ENCODE assay signal across 8 mouse cellular contexts in the genomic region with DNA sequence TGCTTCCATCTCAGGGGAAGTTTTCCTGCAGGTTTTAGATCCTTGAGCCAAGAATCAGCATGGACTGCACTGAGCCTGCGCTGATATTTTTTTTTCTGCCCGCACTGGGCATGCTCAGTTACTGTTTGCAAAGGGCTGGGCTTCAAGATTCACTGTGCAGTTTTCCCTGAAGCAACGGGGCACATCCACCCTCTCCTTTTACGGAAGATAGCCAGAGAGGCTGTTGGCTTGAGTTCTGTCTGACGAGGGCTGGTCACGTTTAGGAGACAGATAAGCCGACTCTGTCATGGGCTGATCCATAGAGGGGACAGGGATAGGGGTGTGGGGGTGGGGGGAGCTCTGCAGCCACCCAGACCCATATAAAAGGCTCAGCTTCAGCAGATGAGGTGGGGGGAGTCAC. TPM values are rescaled to one million over a fixed set of nuclear protein-coding genes. Genes with fewer than 3 reads are reported as not detected.
DNase-seq lines count a peak whose midpoint lies in the region; ATAC-seq and TF ChIP-seq lines count a peak whose summit lies in the region.

No protein-coding gene starts in this region.

- WGBS in limb, embryonic 12.5 days = 42% methylated on average over 7 of the region's 7 CpGs
- 54% methylated on average over 7 of the region's 7 CpGs for WGBS in limb, embryonic 10.5 days
- WGBS in kidney, embryonic 16.5 days = 25% methylated on average over 7 of the region's 7 CpGs
- 29% methylated on average over 7 of the region's 7 CpGs for WGBS in liver, postnatal 0 days (ENCODE audit: insufficient replicate concordance)

- H3K9ac ChIP-seq in limb, embryonic 12.5 days (replicated peaks) = no peak overlapping the region
- H3K9ac ChIP-seq in kidney, embryonic 16.5 days (replicated peaks; ENCODE audit: low read length) = peak overlapping the region; percentile 10; the same call in 1 of the 2 replicates
- peak overlapping the region; percentile 48 for H3K9ac ChIP-seq in liver, postnatal 0 days (replicated peaks)

- no peaks in the 10 kb centered on the region for H3K9me3 ChIP-seq in limb, embryonic 12.5 days
- no peaks in the 10 kb centered on the region for H3K9me3 ChIP-seq in limb, embryonic 10.5 days (replicated peaks)
- H3K9me3 ChIP-seq in kidney, embryonic 16.5 days (ENCODE audit: low read length) = no peaks in the 10 kb centered on the region
- no peaks in the 10 kb centered on the region for H3K9me3 ChIP-seq in liver, postnatal 0 days (ENCODE audit: low read length)

- H3K4me1 ChIP-seq in limb, embryonic 12.5 days (replicated peaks) = peaks cover 40% of the 10 kb centered on the region
- H3K4me1 ChIP-seq in limb, embryonic 10.5 days = peaks cover 52% of the 10 kb centered on the region
- peaks cover 49% of the 10 kb centered on the region for H3K4me1 ChIP-seq in kidney, embryonic 16.5 days (ENCODE audit: insufficient read depth, low read length)
- peaks cover 55% of the 10 kb centered on the region for H3K4me1 ChIP-seq in liver, postnatal 0 days (ENCODE audit: insufficient read depth)

- peak; percentile 78; the same call in 1 of the 2 replicates for TF ChIP-seq EP300 in liver, postnatal 0 days (IDR thresholded peaks at IDR 0.05; ENCODE audit: low read depth)

- H3K4me2 ChIP-seq in limb, embryonic 12.5 days = peak overlapping the region; percentile 13; the same call in 1 of the 2 replicates
- peak overlapping the region; percentile 38 for H3K4me2 ChIP-seq in kidney, embryonic 16.5 days (replicated peaks; ENCODE audit: low read depth, low read length)
- H3K4me2 ChIP-seq in liver, postnatal 0 days (ENCODE audit: low read depth, low read length) = peak overlapping the region; percentile 68

- H3K27me3 ChIP-seq in limb, embryonic 12.5 days = no peaks in the 10 kb centered on the region
- no peaks in the 10 kb centered on the region for H3K27me3 ChIP-seq in limb, embryonic 10.5 days (ENCODE audit: low read depth, poor library complexity, severe bottlenecking)
- H3K27me3 ChIP-seq in kidney, embryonic 16.5 days (ENCODE audit: insufficient read depth, low read length) = no peaks in the 10 kb centered on the region
- no peaks in the 10 kb centered on the region for H3K27me3 ChIP-seq in liver, postnatal 0 days (ENCODE audit: insufficient read depth, low read length)

- no peak overlapping the region for H3K27ac ChIP-seq in limb, embryonic 12.5 days
- H3K27ac ChIP-seq in limb, embryonic 10.5 days = no peak overlapping the region
- peak overlapping the region; percentile 50; the same call in 1 of the 2 replicates for H3K27ac ChIP-seq in kidney, embryonic 16.5 days (ENCODE audit: low read length)
- H3K27ac ChIP-seq in liver, postnatal 0 days (ENCODE audit: low read depth) = peak overlapping the region; percentile 77

- DNase-seq in limb, embryonic 10.5 days (ENCODE audit: low spot score) = no peak
- peak; percentile 57 for DNase-seq in c-Kit-positive CD71-negative TER-119-negative erythroid progenitor cells, embryonic 14.5 days (ENCODE audit: low read depth)
- peak; percentile 77 to 84 for DNase-seq in heart, adult 18-20 months
- DNase-seq in liver, postnatal 0 days = peak; percentile 69
- peak; percentile 51 to 68 for DNase-seq in spleen, postnatal 36 days (ENCODE audit: low spot score in 2 of 2)
- no peak for DNase-seq in gastrocnemius, postnatal 10 days

- ATAC-seq in limb, embryonic 12.5 days (ENCODE audit: insufficient number of reproducible peaks, insufficient read depth, low FRiP score, low TSS enrichment, low read depth) = no peak
- ATAC-seq in kidney, embryonic 16.5 days (ENCODE audit: low FRiP score, low TSS enrichment) = peak; percentile 50
- ATAC-seq in liver, postnatal 0 days = peak; percentile 83

- no peak overlapping the region for H3K4me3 ChIP-seq in limb, embryonic 12.5 days (replicated peaks)
- no peak overlapping the region for H3K4me3 ChIP-seq in limb, embryonic 10.5 days
- no peak overlapping the region for H3K4me3 ChIP-seq in kidney, embryonic 16.5 days (ENCODE audit: low read length)
- H3K4me3 ChIP-seq in liver, postnatal 0 days (ENCODE audit: low read depth, low read length) = peak overlapping the region; percentile 2

- H3K36me3 ChIP-seq in limb, embryonic 12.5 days = no peaks in the 10 kb centered on the region
- H3K36me3 ChIP-seq in limb, embryonic 10.5 days = no peaks in the 10 kb centered on the region
- H3K36me3 ChIP-seq in kidney, embryonic 16.5 days (ENCODE audit: insufficient read depth, low read length) = no peaks in the 10 kb centered on the region
- peaks cover 5% of the 10 kb centered on the region; the same call in 1 of the 2 replicates for H3K36me3 ChIP-seq in liver, postnatal 0 days (replicated peaks; ENCODE audit: insufficient read depth, low read length)

- TF ChIP-seq CTCF in liver, postnatal 0 days (IDR thresholded peaks at IDR 0.05; ENCODE audit: low read depth) = no peak

RNA-seq across cellular contexts. Expression of a gene that starts 47.2 kb away (rescaled TPM):
- polyA plus RNA-seq in limb, embryonic 12.5 days (2016; fragmentation: Nextera tagmentation; extraction: Ambion mirVana) = 38.0 and 38.5 TPM in 2 replicates
- polyA plus RNA-seq in limb, embryonic 10.5 days (2016; fragmentation: Nextera tagmentation; extraction: Ambion mirVana) = 25.4 and 33.7 TPM in 2 replicates
- 100 to 1,000 TPM; 104 to 110 TPM for total RNA-seq in heart, adult 18-20 months (2021)
- polyA plus RNA-seq in kidney, embryonic 16.5 days (2015; fragmentation: Nextera tagmentation; extraction: Ambion mirVana) = 67.5 and 68.2 TPM in 2 replicates
- 22.1 and 30.7 TPM in 2 replicates for polyA plus RNA-seq in liver, postnatal 0 days (2015; fragmentation: Nextera tagmentation; extraction: Ambion mirVana)
- total RNA-seq in gastrocnemius, postnatal 10 days (2021) = 10 to 100 TPM; 17.8 to 22.5 TPM

Comparison
In these comparisons a context has a peak if more than half of its experiments do, and no peak if none do; other contexts are left out.
1. H3K27ac ChIP-seq: peak in kidney, embryonic 16.5 days (single experiment) and liver, postnatal 0 days (single experiment); none in limb, embryonic 12.5 days (single experiment) and limb, embryonic 10.5 days (single experiment).
2. H3K4me2 ChIP-seq: peak in every context shown above with its lines; median percentile 68 in liver, postnatal 0 days; 38 in kidney, embryonic 16.5 days; 13 in limb, embryonic 12.5 days.
3. DNase-seq: peak in c-Kit-positive CD71-negative TER-119-negative erythroid progenitor cells, embryonic 14.5 days (single experiment), heart, adult 18-20 months (2 of 2), liver, postnatal 0 days (single experiment) and spleen, postnatal 36 days (2 of 2); none in limb, embryonic 10.5 days (single experiment) and gastrocnemius, postnatal 10 days (single experiment).